Mouse (Mus musculus): ENCODE measurements at regions not wholly inside any gene's neighbourhood (a gene's known extent, or its start where the extent isn't known, plus 50 kb on each side); places are given as distances from the start of the nearest gene placed in this dataset.

DNA sequence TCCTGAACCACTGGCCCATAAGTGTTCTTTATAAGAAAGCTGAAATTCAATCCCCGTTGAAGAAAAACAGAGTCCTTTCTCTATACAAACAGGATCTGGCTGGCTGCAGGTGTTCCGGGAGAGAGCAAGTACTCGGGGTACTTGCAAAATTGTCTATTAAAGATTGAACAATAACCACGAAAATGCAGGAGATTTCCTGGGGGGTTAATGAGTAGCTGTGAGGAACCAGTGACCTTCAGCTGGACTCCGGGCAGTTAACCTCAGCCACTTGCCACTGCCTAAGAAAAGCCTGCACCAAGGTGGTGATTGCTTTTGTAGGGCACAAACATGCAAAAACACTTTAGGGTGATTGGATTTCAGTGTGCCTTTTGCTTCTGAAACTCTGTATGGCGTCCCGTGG is 119.4 kb downstream of the Tmem182 start:
- TF ChIP-seq CTCF (IDR thresholded peaks at IDR 0.05; ENCODE audit: low read depth, low read length) (no peak), GATA1 (IDR thresholded peaks at IDR 0.05; ENCODE audit: borderline replicate concordance, low read length) (no peak), POLR2AphosphoS5 (IDR thresholded peaks at IDR 0.05; ENCODE audit: insufficient replicate concordance, low read depth, low read length) (no peak), GATA2 (IDR thresholded peaks at IDR 0.05; ENCODE audit: borderline replicate concordance, low read depth, low read length) (no peak)
